Mouse (Mus musculus): Measurements from ENCODE around the gene Taar2.

Taar2 gene

GRCm38 (mm10) chr10:23978901-23979705 lies 40.7 kb downstream of the Taar2 start:
- peak; percentile 31 for DNase-seq (ENCODE audit: extremely low read depth, low read depth)

DNA sequence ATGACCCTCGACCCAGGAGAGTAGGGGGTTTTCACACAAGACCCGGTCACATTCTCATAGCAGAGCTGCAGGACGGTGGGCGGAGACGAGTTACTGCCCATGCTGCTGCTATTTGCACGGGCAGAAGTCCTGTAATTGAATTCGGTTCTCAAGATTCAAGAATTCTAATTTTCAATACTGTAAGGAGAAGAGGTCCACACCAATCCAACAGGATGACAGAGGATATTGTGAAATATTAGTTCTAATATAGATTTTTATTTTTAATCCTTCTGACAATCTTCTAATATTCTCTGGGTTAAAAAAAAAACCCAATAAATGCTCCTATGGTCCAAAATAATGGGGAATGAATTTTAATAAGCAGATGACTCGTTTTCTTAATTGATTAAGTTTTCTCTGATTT lies 47.2 kb downstream of the Taar2 start, which contains the start of gene Taar6:
Gene Taar6 (minus strand): TSS at position 101 of the 400 bp plus-strand sequence.
- DNase-seq (ENCODE audit: extremely low read depth, low read depth), result no peak

- no peak for DNase-seq (ENCODE audit: extremely low read depth, low read depth)
Observed at GRCm38 (mm10) chr10:23986419-23986818, 48.0 kb downstream of the Taar2 start.

Measured in MEL-GATA-1-ER (cell line).